Mouse (Mus musculus) left cerebral cortex, postnatal 10 days (tissue): ENCODE data around the gene Ccs. TPM values are rescaled to one million over a fixed set of nuclear protein-coding genes. Genes with fewer than 3 reads are reported as not detected.

Source experiments
- DNase-seq, 2 experiments: peaks; one replicate each; pipeline ENCODE4 v3.0.0; 2021 to 2022; ENCODE audit warnings: low spot score in 2 of 2, mixed read lengths in 1 of 2; ENCODE audit errors: extremely low spot score in 1 of 2
- intact Hi-C: fragments of 180-260 bp; cut with DNase I; formaldehyde crosslinking; loops from one replicate; pipeline ENCODE4 v1.15.1; 2025
- total RNA-seq, 2 experiments: library from RNA; stranded (reverse); gene quantifications; 2 replicates each; pipeline ENCODE4 v1.2.3; 2021

Gene Ccs
- total RNA-seq, 2 experiments from 2014 or later = 37.4 to 38.6 TPM

GRCm38 (mm10) chr19:4795929-4796328, 43.2 kb downstream of the Ccs start:
- intact Hi-C loops = no loop called here
- DNase-seq = no peak

GRCm38 (mm10) chr19:4793831-4794422, 45.2 kb downstream of the Ccs start, which contains the start of gene Rbm4:
Gene Rbm4, minus strand, starts transcription at chr19:4793901.
- DNase-seq = peak; percentile 97 to 99
- intact Hi-C loops = no loop called here

DNA sequence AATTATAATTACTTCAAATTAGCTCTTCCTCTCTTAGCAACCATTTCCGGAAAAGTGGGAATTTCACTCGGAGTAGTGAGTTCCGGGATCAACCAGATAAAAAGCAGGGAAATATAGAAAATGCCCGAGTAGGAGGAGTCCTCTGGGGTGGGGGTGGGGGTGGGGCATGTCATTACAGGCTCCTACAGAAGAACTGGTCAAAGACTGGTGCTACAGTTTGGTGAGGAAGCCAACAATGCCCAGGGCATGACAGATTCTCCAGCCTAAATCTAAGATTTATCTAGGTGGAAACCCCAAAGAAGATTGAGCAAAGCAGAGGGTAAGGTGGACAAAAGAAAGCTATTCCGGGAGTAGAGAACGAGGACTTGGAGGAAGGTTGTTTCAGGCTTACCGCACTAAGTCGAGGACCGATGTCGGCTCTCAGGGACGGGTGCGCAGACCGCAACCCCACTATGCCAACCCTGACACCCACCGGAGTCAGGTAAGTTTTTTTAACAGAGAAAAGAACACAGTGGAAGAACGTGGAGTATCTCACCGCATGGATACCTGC, 45.8 kb downstream of the Ccs start:
- intact Hi-C loops = no loop called here
- DNase-seq = no peak

DNA sequence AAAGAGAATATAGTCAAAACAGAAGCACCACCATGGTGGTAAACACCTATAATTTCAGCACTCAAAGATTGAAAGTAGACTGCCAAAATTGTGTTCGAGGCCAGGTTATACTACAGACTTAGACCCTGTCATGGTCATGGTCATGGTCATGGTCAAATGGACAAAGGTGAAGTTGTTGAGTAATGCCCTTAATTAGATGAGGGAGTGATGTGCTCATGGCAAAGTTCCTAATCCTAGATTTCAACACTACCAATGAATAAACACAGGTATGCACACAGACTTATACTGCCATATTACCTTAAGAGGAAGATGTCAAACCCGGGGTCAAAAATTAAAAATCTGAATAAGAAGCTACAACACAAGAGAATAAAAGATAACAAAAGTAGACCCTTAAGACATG, 52.8 kb downstream of the Ccs start:
- intact Hi-C loops = no loop called here
- no peak for DNase-seq

GRCm38 (mm10) chr19:4785206-4785605, 53.9 kb downstream of the Ccs start:
- DNase-seq = no peak
- intact Hi-C loops = no loop called here

DNA sequence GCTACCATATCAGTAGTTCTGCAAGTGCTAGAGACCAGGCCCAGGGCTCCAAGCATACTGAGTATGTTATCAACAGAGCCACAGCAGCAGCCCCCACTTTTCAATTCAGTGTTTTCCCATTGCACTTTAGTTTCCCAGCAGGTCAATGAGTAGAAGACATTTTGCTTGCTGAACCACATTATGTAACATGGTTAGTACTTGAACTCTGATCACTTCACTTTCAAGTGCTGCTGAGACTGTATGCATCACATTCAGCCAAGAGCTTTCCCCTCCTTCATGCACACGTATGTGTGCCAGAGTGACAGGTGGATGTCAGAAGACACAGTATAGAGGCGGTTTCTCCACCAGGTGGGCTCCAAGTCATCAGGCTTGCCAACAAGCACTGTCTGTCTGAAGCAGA, 56.2 kb downstream of the Ccs start:
- no peak for DNase-seq

More for the DNA sequence above, 56.2 kb downstream of the Ccs start:
- intact Hi-C loops = no loop called here

Other genes with a start within 250 kb of the Ccs start
- 10 to 100 TPM; 73.7 to 76.1 TPM for gene Lrfn4, start 223.7 kb downstream of the Ccs start, total RNA-seq
- gene Rce1, start 213.7 kb downstream of the Ccs start, total RNA-seq = 10 to 100 TPM; 19.6 to 21.4 TPM
- 1 to 10 TPM; 2.7 to 3.0 TPM for gene Gm960, start 140.7 kb downstream of the Ccs start, total RNA-seq
- 100 to 1,000 TPM; 553 to 622 TPM for gene Sptbn2, start 128.2 kb downstream of the Ccs start, total RNA-seq
- 10 to 100 TPM; 12.4 to 14.2 TPM for gene Rbm4b, start 82.8 kb downstream of the Ccs start, total RNA-seq
- gene Rbm4, start 45.4 kb downstream of the Ccs start, total RNA-seq = 10 to 100 TPM; 68.0 to 68.9 TPM
- 10 to 100 TPM; 16.0 to 16.2 TPM for gene Gm21992, start 27.7 kb downstream of the Ccs start, total RNA-seq
- 10 to 100 TPM; 52.7 to 57.0 TPM for gene Rbm14, start 27.7 kb downstream of the Ccs start, total RNA-seq
- 1 to 10 TPM; 2.4 to 2.9 TPM for gene Ccdc87, start within 50 bp of the Ccs start, total RNA-seq
- 100 to 1,000 TPM in 1 of 2 experiments, 10 to 100 TPM in 1; 99.2 to 106 TPM for gene Ctsf, start 15.8 kb upstream of the Ccs start, total RNA-seq
- gene Actn3, start 38.6 kb upstream of the Ccs start, total RNA-seq = 1 to 10 TPM; 3.1 to 3.9 TPM
- 10 to 100 TPM; 22.7 to 27.8 TPM for gene Zdhhc24, start 39.3 kb upstream of the Ccs start, total RNA-seq
- 10 to 100 TPM; 36.7 to 41.8 TPM for gene Bbs1, start 67.3 kb upstream of the Ccs start, total RNA-seq
- 10 to 100 TPM; 62.2 to 67.0 TPM for gene Dpp3, start 89.0 kb upstream of the Ccs start, total RNA-seq
- 10 to 100 TPM; 16.4 to 17.6 TPM for gene Peli3, start 103.8 kb upstream of the Ccs start, total RNA-seq
- 10 to 100 TPM; 60.8 to 61.0 TPM for gene Mrpl11, start 122.8 kb upstream of the Ccs start, total RNA-seq
- gene Npas4, start 151.0 kb upstream of the Ccs start, total RNA-seq = 10 to 100 TPM in 1 of 2 experiments, 1 to 10 TPM in 1; 9.1 to 10.8 TPM
- gene Slc29a2, start 184.5 kb upstream of the Ccs start, total RNA-seq = 10 to 100 TPM; 22.0 to 24.1 TPM
- 100 to 1,000 TPM; 133 to 136 TPM for gene B4gat1, start 199.5 kb upstream of the Ccs start, total RNA-seq
- 1 to 10 TPM; 6.3 to 7.0 TPM for gene AC124502.3, start 199.6 kb upstream of the Ccs start, total RNA-seq
- 1 to 10 TPM; 6.6 to 8.8 TPM for gene Brms1, start 202.0 kb upstream of the Ccs start, total RNA-seq
- 10 to 100 TPM; 16.9 to 24.1 TPM for gene Rin1, start 211.1 kb upstream of the Ccs start, total RNA-seq
- 10 to 100 TPM in 1 of 2 experiments, 1 to 10 TPM in 1; 9.5 to 12.2 TPM for gene Cd248, start 228.7 kb upstream of the Ccs start, total RNA-seq
- gene Tmem151a, start 246.2 kb upstream of the Ccs start, total RNA-seq = 100 to 1,000 TPM; 115 to 122 TPM
- gene Yif1a, start 249.2 kb upstream of the Ccs start, total RNA-seq = 10 to 100 TPM; 27.3 to 30.4 TPM